Mouse (Mus musculus) embryonic facial prominence, embryonic 15.5 days (tissue): ENCODE results near the gene Antxrl. TPM values are rescaled to one million over a fixed set of nuclear protein-coding genes. Genes with fewer than 3 reads are reported as not detected.

Source experiments
- ATAC-seq: fragments of 200-750 bp; cut with Nextera tagmentation; 2 replicates; pipeline ENCODE4 v1.8.0; 2017; ENCODE audit warnings: low read depth, moderate TSS enrichment; ENCODE audit not compliant: insufficient number of reproducible peaks, low FRiP score, low TSS enrichment
- H3K27ac ChIP-seq: fragments of 300-500 bp; sonication (generic); replicated peaks from 2 replicates; pipeline ENCODE4 v1.5.1; 2015; ENCODE audit warnings: mild to moderate bottlenecking, inconsistent platforms
- H3K27me3 ChIP-seq: fragments of 300-500 bp; sonication (generic); 2 replicates; pipeline ENCODE4 v1.6.1; 2015; ENCODE audit warnings: inconsistent platforms
- H3K36me3 ChIP-seq: fragments of 300-500 bp; sonication (generic); 2 replicates; pipeline ENCODE4 v1.6.1; 2015; ENCODE audit warnings: mild to moderate bottlenecking, inconsistent platforms
- H3K4me1 ChIP-seq: fragments of 300-500 bp; sonication (generic); 2 replicates; pipeline ENCODE4 v1.6.1; 2015; ENCODE audit warnings: inconsistent platforms
- H3K4me2 ChIP-seq: fragments of 300-500 bp; sonication (generic); replicated peaks from 2 replicates; pipeline ENCODE4 v1.6.1; 2015; ENCODE audit warnings: mild to moderate bottlenecking, inconsistent platforms
- H3K4me3 ChIP-seq: fragments of 300-500 bp; sonication (generic); replicated peaks from 2 replicates; pipeline ENCODE4 v1.5.1; 2015; ENCODE audit warnings: mild to moderate bottlenecking, inconsistent platforms
- H3K9ac ChIP-seq: fragments of 300-500 bp; sonication (generic); 2 replicates; pipeline ENCODE4 v1.6.1; 2015; ENCODE audit warnings: inconsistent platforms
- H3K9me3 ChIP-seq: fragments of 300-500 bp; sonication (generic); replicated peaks from 2 replicates; pipeline ENCODE4 v1.6.1; 2016; ENCODE audit warnings: inconsistent platforms
- WGBS: fragments of 180-500 bp; shearing (Covaris S2); methylation state at CpG from one replicate; pipeline ENCODE4 v1.1.7; 2015; 5-methylcytosine and 5-hydroxymethylcytosine counted together
- polyA plus RNA-seq: library from polyadenylated mRNA; unstranded; fragments of >200 nt; fragmentation: Nextera tagmentation; extraction: Ambion mirVana; gene quantifications from 2 replicates; pipeline ENCODE4 v1.2.1, GENCODE M21; 2015

Gene Antxrl
- polyA plus RNA-seq = not detected in 2 replicates

DNA sequence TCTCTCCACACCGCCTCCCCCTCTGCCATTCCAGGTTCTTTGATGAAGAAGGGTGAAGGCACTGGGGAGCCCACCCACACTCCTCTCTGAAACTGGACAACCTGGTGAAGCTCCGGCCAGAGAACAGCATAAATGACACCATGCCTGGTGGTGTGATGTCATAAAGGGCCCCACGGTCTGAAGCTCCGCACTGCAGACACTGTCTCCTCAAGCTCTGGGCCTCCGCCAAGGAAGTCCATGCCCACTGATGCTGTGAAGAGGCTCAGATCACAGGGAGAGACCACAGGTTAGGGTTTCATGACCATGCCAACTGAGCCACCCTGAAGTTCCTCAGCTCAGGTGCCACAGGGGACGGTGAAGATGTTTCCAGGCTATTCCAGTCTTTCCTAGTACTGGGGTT is at the start of gene Antxrl:
TSS of gene Antxrl (plus strand) at position 192 of the 400 bp plus-strand sequence.
- H3K36me3 ChIP-seq = no peaks in the 10 kb centered on the region
- no peaks in the 10 kb centered on the region for H3K9me3 ChIP-seq
- H3K4me3 ChIP-seq = no peak within 1 kb of the TSS
- H3K27me3 ChIP-seq = no peaks in the 10 kb centered on the region
- no peak within 1 kb of the TSS for H3K9ac ChIP-seq
- H3K27ac ChIP-seq = no peak within 1 kb of the TSS
- peaks cover 7% of the 10 kb centered on the region; the same call in 1 of the 2 replicates for H3K4me1 ChIP-seq
- H3K4me2 ChIP-seq = no peak within 1 kb of the TSS
- WGBS = 91% methylated on average over 6 of the region's 6 CpGs
- ATAC-seq = peak; percentile 43; the same call in 1 of the 2 replicates

DNA sequence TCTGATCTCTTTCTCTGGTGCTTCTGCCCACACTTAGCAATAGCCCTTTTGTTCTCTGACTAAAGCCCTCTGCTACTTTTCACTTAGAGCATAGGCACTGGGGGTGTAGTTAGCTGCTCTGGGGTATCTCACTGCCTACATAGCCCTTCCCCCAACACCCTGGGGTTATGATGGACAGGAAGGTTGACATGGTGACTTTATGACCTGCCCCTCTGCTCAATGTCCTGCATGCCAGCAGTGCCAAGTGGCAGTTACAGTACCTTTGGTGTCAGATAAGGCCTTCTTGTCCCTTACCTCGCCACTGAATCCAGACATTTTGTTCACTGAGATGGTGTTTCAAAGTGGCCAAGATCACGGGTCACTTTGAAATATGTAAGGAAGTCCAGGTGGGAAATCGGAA is 37.4 kb upstream of the Antxrl start, which contains the start of gene Gm30083:
TSS of gene Gm30083 (minus strand) at position 120 of the 400 bp plus-strand sequence.
- Histone ChIP-seq H3K4me3 (no peak within 1 kb of the TSS), H3K27me3 (no peaks in the 10 kb centered on the region), H3K9me3 (no peaks in the 10 kb centered on the region), H3K27ac (no peak within 1 kb of the TSS), H3K4me1 (no peaks in the 10 kb centered on the region), H3K4me2 (no peak within 1 kb of the TSS), H3K9ac (no peak within 1 kb of the TSS), H3K36me3 (no peaks in the 10 kb centered on the region)
- WGBS = 85% methylated on average over 3 of the region's 3 CpGs
- no peak for ATAC-seq

DNA sequence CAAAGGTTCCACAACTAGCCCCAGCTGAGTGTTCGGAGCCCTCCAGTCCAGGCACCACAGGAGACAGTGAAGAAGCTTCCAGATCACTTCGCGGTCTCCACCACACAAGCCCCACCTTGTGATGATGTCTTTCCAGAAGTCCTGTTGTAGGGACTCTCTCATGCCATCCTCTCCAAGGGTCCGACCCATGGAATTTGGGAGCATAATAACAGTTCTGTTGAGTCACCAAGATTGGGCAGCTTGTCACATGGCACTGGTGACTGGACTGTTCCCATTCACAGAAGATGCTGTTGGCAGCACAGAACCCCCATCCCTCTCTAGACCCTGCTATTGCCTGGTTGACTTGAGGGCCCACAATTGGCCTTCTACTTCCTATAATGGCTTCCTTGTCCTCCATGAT is 36.1 kb upstream of the Antxrl start, which contains the start of gene Gm5460:
TSS of gene Gm5460 (plus strand) at position 378 of the 400 bp plus-strand sequence.
- Histone ChIP-seq H3K27me3 (no peaks in the 10 kb centered on the region), H3K27ac (no peak within 1 kb of the TSS), H3K36me3 (no peaks in the 10 kb centered on the region), H3K4me1 (no peaks in the 10 kb centered on the region), H3K9ac (no peak within 1 kb of the TSS), H3K4me3 (no peak within 1 kb of the TSS), H3K4me2 (no peak within 1 kb of the TSS), H3K9me3 (no peaks in the 10 kb centered on the region)
- WGBS = 90% methylated on average over 4 of the region's 4 CpGs
- no peak for ATAC-seq

DNA sequence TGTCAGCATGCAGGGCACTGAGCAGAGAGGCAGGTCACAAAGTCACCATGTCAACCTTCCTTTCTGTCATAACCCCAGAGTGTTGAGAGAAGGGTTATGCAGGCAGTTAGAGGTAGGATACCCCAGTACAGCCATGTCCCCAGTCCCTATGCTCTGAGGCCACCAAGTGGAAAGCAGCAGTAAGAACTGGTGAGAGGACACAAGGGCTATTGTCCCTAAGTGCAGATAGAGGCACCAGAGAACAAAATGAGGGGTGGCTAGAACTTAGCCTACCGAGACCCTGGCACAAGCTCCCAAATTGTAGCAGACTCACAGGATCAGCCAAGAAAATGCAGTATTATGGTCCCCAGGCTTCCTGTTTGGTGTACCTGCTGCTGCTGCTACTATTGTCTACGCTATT is 35.6 kb upstream of the Antxrl start:
- Histone ChIP-seq H3K9ac (no peak overlapping the region), H3K27me3 (no peaks in the 10 kb centered on the region), H3K4me1 (no peaks in the 10 kb centered on the region), H3K36me3 (no peaks in the 10 kb centered on the region), H3K9me3 (no peaks in the 10 kb centered on the region), H3K27ac (no peak overlapping the region), H3K4me3 (no peak overlapping the region), H3K4me2 (no peak overlapping the region)
- no peak for ATAC-seq
- WGBS = 79% methylated on average over 2 of the region's 2 CpGs

DNA sequence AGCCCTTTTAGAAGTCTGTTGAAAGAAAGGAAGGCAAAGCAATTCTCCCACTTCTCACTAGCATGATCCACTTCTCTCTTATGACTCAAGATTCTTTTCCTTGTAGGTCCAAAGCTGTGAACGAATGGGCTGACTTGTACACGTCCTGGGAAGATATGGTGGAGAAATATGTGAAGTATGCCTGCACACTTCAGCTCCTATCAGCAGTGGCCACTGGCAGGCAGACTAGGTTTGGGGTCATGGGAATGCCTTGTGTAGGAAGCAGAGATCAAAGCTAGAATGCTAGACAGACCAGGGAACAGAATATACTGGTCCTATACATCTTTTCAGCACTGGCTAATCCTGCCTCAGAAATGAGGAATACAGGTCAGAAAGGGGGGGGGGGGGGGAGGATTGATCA is 25.8 kb upstream of the Antxrl start:
- ATAC-seq = no peak
- 65% methylated on average over 2 of the region's 2 CpGs for WGBS
- H3K27ac ChIP-seq = no peak overlapping the region
- no peaks in the 10 kb centered on the region for H3K27me3 ChIP-seq
- H3K9ac ChIP-seq = no peak overlapping the region
- no peaks in the 10 kb centered on the region for H3K9me3 ChIP-seq
- no peak overlapping the region for H3K4me2 ChIP-seq
- no peaks in the 10 kb centered on the region for H3K4me1 ChIP-seq
- H3K36me3 ChIP-seq = no peaks in the 10 kb centered on the region
- no peak overlapping the region for H3K4me3 ChIP-seq

DNA sequence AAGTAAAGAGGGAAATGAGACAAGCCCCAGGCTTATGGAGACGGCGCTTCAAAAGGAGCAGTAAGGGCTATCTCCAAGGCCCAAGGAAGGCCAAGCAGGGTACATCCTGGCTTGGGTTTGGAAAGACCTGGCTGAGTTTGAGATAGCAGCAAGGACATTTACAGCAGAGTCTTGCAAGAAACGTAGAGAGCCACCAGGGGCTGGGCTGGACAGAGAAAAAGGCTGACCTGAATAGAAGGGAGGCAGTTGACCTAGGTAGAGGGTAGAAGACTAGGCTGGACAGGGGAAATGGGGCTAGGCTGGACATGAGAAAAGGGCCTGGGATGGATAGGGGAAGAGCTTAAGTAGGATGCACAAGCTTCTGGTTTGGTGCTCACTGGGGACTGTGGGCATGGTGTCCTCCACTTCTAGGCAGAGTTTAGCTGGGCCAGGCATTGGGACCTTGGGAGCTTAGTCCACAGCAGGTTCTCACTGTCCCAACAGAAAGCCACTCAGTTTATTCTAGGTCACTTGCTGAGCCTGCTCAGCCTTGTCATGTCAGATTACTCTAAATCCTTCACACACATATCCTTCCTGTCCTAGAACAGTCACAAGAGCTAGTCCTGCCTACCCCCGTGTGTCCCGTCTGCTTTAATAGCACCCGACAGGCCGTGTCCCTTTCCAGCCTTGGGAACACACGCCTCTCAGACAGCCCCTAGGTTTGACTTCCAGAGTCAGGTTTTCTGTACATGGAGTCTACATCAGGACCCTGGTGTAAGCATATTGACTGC is 18.5 kb upstream of the Antxrl start:
- ATAC-seq = no peak
- WGBS = 81% methylated on average over 8 of the region's 8 CpGs
- Histone ChIP-seq H3K27me3 (no peaks in the 10 kb centered on the region), H3K4me3 (no peak overlapping the region), H3K9ac (no peak overlapping the region), H3K4me1 (no peaks in the 10 kb centered on the region), H3K27ac (no peak overlapping the region), H3K9me3 (no peaks in the 10 kb centered on the region), H3K36me3 (no peaks in the 10 kb centered on the region), H3K4me2 (no peak overlapping the region)

DNA sequence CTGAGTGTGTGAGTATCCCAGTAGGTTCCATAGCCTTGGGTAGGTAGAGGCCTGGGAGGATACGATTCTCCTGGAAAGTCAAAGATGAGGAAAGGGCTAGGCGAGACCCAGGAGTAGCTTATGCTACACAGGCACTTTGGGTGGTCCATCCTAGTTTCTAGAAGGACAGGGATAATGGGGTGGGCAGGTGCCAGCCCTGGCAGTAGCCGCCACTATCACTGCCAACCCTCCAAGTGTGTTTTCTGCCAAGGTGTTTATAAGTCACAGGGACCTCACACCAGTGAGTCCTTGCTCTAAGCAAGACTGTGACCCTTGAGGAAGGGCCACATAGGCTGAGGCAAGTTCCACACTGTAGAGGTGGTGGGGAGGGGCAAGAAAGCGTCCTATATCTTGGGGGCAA is 11.3 kb upstream of the Antxrl start:
- 72% methylated on average over 4 of the region's 4 CpGs for WGBS
- Histone ChIP-seq H3K9ac (no peak overlapping the region), H3K27ac (no peak overlapping the region), H3K36me3 (no peaks in the 10 kb centered on the region), H3K9me3 (no peaks in the 10 kb centered on the region), H3K4me2 (no peak overlapping the region), H3K4me3 (no peak overlapping the region), H3K27me3 (no peaks in the 10 kb centered on the region), H3K4me1 (no peaks in the 10 kb centered on the region)
- ATAC-seq = no peak

DNA sequence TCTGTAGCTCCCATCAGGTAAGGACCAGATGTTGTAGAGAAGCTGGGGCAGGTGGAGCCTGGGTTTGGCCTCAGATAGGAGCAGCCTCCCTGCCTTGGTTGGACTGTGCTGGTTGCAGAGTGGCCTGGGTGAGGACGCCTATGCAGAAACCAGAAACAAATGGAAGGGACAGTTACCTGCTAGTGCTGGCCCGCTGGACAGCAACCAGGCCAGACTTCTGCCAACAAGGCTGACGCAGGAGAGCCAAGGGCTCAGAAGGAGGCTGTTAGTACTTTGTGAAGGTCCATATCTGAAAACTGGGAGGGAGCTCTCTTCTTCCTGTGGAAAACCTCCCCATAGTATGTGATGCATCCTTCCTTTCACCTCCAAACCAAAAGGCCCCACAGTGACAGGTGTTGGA is 9.2 kb upstream of the Antxrl start:
- 54% methylated on average over 3 of the region's 3 CpGs for WGBS
- Histone ChIP-seq H3K27me3 (no peaks in the 10 kb centered on the region), H3K9me3 (no peaks in the 10 kb centered on the region), H3K27ac (no peak overlapping the region), H3K36me3 (no peaks in the 10 kb centered on the region), H3K4me1 (no peaks in the 10 kb centered on the region), H3K4me3 (no peak overlapping the region), H3K4me2 (no peak overlapping the region), H3K9ac (no peak overlapping the region)
- ATAC-seq = no peak

DNA sequence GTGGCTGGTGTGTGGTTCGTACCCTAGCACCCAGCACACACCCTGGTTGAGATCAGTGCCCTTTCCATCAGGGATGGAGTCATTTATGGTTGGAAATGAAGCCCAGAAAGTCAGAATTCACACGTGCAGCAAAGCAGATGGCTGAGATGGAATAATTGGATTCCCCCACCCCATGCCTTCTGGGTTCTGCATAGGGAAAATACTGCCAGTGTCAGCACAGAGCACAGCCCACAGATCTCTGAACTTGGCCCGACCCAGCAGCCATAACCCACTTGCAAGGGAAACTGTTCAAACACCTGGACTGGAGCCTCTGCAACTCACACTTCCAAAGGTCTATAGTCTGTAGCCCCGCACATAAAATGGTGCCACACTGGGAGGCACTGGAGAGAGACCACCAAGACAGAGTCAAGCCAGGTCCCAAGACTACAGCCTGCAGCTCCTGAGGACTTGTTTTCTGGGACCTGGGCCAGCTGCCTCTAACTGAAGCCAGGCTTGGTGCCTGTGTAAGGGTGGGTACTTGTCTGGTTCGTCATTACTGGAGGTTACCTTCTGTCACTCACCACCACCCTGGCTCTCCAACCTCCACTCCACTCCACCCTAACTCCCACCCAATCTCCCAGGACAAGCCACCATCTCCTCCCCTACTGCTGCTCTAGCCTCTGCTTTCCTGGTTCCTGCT is 2.3 kb upstream of the Antxrl start:
- Histone ChIP-seq H3K27ac (no peak overlapping the region), H3K27me3 (no peaks in the 10 kb centered on the region), H3K9me3 (no peaks in the 10 kb centered on the region), H3K4me1 (peaks cover 7% of the 10 kb centered on the region; the same call in 1 of the 2 replicates), H3K9ac (no peak overlapping the region), H3K4me3 (no peak overlapping the region), H3K4me2 (no peak overlapping the region), H3K36me3 (no peaks in the 10 kb centered on the region)
- WGBS = 48% methylated on average over 5 of the region's 5 CpGs
- no peak for ATAC-seq

DNA sequence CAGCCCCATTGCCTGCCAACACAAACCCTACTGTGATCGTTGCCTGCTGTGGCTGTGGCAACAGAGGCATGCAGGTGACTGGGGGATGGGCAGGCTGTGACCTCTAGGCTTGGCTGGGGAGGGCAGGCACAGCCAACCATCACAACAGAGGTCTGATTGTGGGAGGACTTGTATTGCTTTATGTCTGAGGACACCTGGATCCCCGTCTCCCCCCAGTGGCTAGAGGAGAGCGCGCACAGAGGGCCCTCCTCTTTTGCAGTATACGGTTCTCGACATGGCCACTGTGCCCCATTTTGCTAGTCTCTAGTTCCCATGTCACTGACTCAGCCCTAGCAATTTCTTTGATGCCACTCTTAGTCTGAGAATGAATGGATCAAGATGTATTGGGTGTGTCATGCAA is 19.2 kb downstream of the Antxrl start:
- Histone ChIP-seq H3K27me3 (no peaks in the 10 kb centered on the region), H3K4me3 (no peak overlapping the region), H3K4me2 (no peak overlapping the region), H3K27ac (no peak overlapping the region), H3K9ac (no peak overlapping the region), H3K9me3 (no peaks in the 10 kb centered on the region), H3K36me3 (no peaks in the 10 kb centered on the region), H3K4me1 (no peaks in the 10 kb centered on the region)
- WGBS = 59% methylated on average over 6 of the region's 6 CpGs
- no peak for ATAC-seq

DNA sequence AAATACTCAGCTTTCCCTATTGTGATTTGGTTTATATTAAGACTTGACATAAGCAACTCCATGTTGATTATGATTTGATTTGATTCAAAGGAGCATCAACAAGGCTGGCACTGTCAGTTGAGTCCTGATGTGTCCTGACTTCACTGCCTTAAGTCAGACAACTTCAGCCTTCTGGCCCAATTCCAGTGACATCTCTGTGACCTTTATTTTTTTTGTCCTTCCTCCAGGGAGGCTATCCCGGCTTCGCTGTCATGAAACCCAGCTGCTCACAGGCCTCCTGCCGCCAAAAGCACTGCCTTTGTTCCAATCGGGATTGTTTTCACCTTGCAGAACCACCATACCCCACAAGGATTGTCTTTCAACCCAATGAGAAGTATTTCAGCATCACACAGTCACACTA is 22.8 kb downstream of the Antxrl start:
- H3K9me3 ChIP-seq = no peaks in the 10 kb centered on the region
- H3K9ac ChIP-seq = no peak overlapping the region
- 31% methylated on average over 4 of the region's 4 CpGs for WGBS
- H3K27ac ChIP-seq = no peak overlapping the region
- peaks cover 4% of the 10 kb centered on the region; the same call in 1 of the 2 replicates for H3K27me3 ChIP-seq
- H3K4me2 ChIP-seq = no peak overlapping the region
- no peaks in the 10 kb centered on the region for H3K4me1 ChIP-seq
- no peak overlapping the region for H3K4me3 ChIP-seq
- no peaks in the 10 kb centered on the region for H3K36me3 ChIP-seq
- ATAC-seq = no peak
